Mouse (Mus musculus) stomach, embryonic 14.5 days (tissue): ENCODE measurements at regions not wholly inside any gene's neighbourhood (a gene's known extent, or its start where the extent isn't known, plus 50 kb on each side); places are given as distances from the start of the nearest gene placed in this dataset.
"Not testable (repeated sequence)": the region's sequence is repeated elsewhere in the genome, so short reads cannot be mapped to it uniquely, and the experiment has no call there.

Experiments
- ATAC-seq: fragments of 200-750 bp; cut with Nextera tagmentation; 2 replicates; pipeline ENCODE4 v1.8.0; 2017; ENCODE audit warnings: low read depth, moderate TSS enrichment; ENCODE audit not compliant: insufficient number of reproducible peaks, insufficient read depth, low FRiP score
- H3K27ac ChIP-seq: fragments of 300-500 bp; sonication (generic); 2 replicates; pipeline ENCODE4 v1.5.1; 2014; ENCODE audit warnings: mild to moderate bottlenecking, low read length, moderate library complexity, mixed read lengths
- H3K27me3 ChIP-seq: fragments of 300-500 bp; sonication (generic); 2 replicates; pipeline ENCODE4 v1.6.1; 2014; ENCODE audit warnings: low read length, control low read depth, mixed read lengths; ENCODE audit not compliant: control insufficient read depth, insufficient read depth
- H3K36me3 ChIP-seq: fragments of 300-500 bp; sonication (generic); 2 replicates; pipeline ENCODE4 v1.6.1; 2014; ENCODE audit warnings: mild to moderate bottlenecking, control low read depth, low read length, moderate library complexity, mixed read lengths; ENCODE audit not compliant: control insufficient read depth, insufficient read depth
- H3K4me1 ChIP-seq: fragments of 300-500 bp; sonication (generic); 2 replicates; pipeline ENCODE4 v1.6.1; 2014; ENCODE audit warnings: low read length, control low read depth, mixed read lengths; ENCODE audit not compliant: control insufficient read depth, insufficient read depth
- H3K4me2 ChIP-seq: fragments of 300-500 bp; sonication (generic); replicated peaks from 2 replicates; pipeline ENCODE4 v1.6.1; 2014; ENCODE audit warnings: low read depth, low read length, control low read depth
- H3K4me3 ChIP-seq: fragments of 300-500 bp; sonication (generic); 2 replicates; pipeline ENCODE4 v1.5.1; 2014; ENCODE audit warnings: low read depth, low read length, control low read depth
- H3K9ac ChIP-seq: fragments of 300-500 bp; sonication (generic); replicated peaks from 2 replicates; pipeline ENCODE4 v1.6.1; 2014; ENCODE audit warnings: low read depth, mild to moderate bottlenecking, control low read depth, low read length, moderate library complexity, mixed read lengths
- H3K9me3 ChIP-seq: fragments of 300-500 bp; sonication (generic); 2 replicates; pipeline ENCODE4 v1.6.1; 2016; ENCODE audit warnings: low read depth, low read length, control low read depth; ENCODE audit not compliant: control insufficient read depth
- WGBS: fragments of 180-500 bp; shearing (Covaris S2); extraction: QIAGEN DNeasy Blood & Tissue Kit; methylation state at CpG from one replicate; pipeline ENCODE4 v1.1.7; 2014; 5-methylcytosine and 5-hydroxymethylcytosine counted together

DNA sequence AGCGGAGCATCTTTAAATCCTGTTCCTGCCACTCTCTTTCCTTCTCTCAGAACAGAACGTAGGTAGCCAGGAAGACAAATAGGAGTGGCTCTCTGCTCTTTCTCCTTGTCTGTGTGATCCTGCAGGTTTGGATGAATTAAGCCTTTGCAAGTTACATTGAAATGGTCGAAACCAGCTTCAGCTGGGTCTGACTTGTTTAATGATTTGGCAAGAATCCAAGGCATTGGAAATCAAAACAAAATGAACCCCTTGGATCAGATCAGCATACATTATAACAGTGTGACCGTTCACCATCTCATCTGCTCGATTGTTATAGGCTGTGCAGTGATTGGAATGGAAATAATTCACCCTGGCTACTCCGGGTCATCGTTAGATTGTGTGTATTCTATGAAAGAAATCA is 157.6 kb upstream of the Pmfbp1 start:
- no peaks in the 10 kb centered on the region for H3K36me3 ChIP-seq
- H3K9me3 ChIP-seq = no peaks in the 10 kb centered on the region
- no peak overlapping the region for H3K9ac ChIP-seq
- 32% methylated on average over 7 of the region's 7 CpGs for WGBS
- no peak overlapping the region for H3K4me3 ChIP-seq
- no peak overlapping the region for H3K27ac ChIP-seq
- no peaks in the 10 kb centered on the region for H3K27me3 ChIP-seq
- no peak for ATAC-seq
- H3K4me2 ChIP-seq = no peak overlapping the region
- peaks cover 4% of the 10 kb centered on the region; the same call in 1 of the 2 replicates for H3K4me1 ChIP-seq

DNA sequence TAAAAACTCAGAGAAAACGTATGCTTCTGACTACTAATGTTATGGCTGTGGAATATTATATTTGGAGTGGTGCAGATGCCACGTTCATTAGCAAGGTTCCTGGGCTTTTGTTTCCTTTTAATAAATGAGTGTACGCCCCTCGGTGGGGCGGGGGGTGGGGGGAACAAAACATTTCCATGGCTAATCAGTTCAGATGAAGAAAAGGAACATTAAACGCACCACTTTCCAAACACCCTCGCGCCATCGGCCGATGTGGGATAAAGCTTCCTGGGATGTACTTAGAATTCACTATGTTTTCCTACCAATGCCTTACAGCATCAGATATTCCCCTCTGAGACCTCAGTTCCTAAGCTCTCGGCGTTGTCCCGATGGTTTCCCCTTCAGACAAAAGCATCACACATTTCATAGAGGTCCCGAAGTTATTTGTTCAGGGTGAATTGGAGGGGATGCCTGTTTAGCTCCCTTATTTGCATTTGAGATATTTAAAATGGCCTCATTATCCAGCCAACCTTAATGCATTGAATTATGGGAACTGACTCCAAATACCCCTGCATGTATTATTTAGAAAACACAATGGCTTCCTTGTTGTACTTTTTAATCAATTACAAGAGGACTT is 155.5 kb upstream of the Pmfbp1 start:
- WGBS = 88% methylated on average over 14 of the region's 14 CpGs
- Histone ChIP-seq H3K36me3 (no peaks in the 10 kb centered on the region), H3K27me3 (no peaks in the 10 kb centered on the region), H3K4me2 (no peak overlapping the region), H3K27ac (no peak overlapping the region), H3K4me3 (no peak overlapping the region), H3K9me3 (no peaks in the 10 kb centered on the region), H3K9ac (no peak overlapping the region), H3K4me1 (peaks cover 4% of the 10 kb centered on the region; the same call in 1 of the 2 replicates)
- no peak for ATAC-seq

DNA sequence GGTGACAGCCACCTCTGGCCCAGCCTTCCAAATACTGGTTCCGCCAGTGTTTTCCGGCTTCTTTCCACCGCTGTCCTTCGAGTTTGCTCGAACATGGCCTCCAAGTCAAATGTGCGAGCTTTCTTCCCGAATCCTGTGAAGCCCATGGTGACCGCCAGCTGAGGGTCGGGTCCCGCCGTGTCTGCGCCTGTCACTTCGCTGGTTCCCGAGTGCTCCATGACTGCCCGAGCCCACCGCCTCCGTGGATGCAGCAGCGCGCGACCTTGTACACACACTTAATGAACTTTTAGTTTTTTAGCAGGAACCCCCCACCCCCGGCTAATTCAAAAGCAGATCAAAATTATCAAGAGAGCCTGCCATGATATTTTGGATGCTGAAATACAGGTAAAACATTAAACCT is 153.2 kb upstream of the Pmfbp1 start:
- H3K4me2 ChIP-seq, H3K27me3 ChIP-seq, H3K9me3 ChIP-seq, H3K4me1 ChIP-seq, H3K36me3 ChIP-seq, H3K27ac ChIP-seq, H3K4me3 ChIP-seq, H3K9ac ChIP-seq, ATAC-seq: not testable (repeated sequence)
- 91% methylated on average over 21 of the region's 21 CpGs for WGBS

DNA sequence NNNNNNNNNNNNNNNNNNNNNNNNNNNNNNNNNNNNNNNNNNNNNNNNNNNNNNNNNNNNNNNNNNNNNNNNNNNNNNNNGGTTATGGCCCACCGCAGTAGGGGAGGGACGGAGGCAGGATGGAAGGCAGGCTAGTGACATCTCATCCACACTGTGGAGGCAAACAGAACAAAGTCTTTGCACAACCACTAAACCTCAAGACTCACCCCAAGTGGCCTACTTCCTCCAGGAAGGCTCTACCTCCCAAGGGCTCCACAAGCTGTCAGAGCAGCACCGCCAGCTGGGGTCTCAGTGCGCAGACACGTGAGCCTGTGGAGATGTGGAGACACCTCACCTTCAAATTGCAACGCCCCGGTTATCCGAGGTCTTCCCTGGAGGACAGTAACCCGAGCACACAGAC is 138.7 kb upstream of the Pmfbp1 start:
- Histone ChIP-seq H3K4me3 (no peak overlapping the region), H3K9ac (no peak overlapping the region), H3K4me2 (no peak overlapping the region), H3K36me3 (no peaks in the 10 kb centered on the region), H3K27me3 (no peaks in the 10 kb centered on the region), H3K27ac (no peak overlapping the region), H3K9me3 (no peaks in the 10 kb centered on the region), H3K4me1 (0 out of 2 replicates have a peak, but pooled peaks cover 3% of the 10 kb centered on the region)
- 87% methylated on average over 9 of the region's 9 CpGs for WGBS
- no peak for ATAC-seq

DNA sequence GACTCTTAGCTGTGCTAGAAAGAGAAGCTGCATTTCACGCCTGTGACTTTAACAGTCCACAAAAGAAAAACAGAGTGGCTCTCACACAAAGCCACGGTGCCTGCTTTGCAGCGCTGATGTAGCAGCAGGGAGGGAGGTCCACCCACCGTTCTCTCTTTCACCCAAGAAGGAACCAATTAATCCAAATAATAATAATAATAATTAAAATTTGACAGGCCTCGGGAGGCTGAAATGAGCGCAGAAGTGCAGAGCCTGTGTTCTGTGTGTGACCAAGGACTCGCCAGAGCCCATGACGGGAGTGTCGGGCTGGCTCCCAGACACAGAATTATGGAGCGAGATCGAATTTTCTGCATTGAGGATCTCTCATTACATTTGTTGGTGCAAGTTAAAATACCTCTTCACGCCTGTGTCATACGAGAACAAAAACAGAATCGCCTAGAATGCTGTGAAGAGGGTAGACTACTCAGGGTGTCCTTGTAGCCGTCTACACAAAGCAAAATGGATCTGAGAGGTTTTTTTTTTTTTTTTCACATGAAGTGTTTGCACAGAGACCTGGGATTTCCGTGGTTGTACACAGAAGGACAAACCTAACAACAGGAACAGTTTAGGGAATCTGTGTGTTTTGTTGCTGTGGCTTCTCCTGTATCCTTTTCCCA is 134.3 kb upstream of the Pmfbp1 start:
- no peak for ATAC-seq
- peak overlapping the region; percentile 29 for H3K4me2 ChIP-seq
- H3K4me1 ChIP-seq = 0 out of 2 replicates have a peak, but pooled peaks cover 2% of the 10 kb centered on the region
- WGBS = 34% methylated on average over 16 of the region's 16 CpGs
- no peaks in the 10 kb centered on the region for H3K27me3 ChIP-seq
- no peaks in the 10 kb centered on the region for H3K36me3 ChIP-seq
- no peak overlapping the region for H3K4me3 ChIP-seq
- H3K9me3 ChIP-seq = no peaks in the 10 kb centered on the region
- no peak overlapping the region for H3K27ac ChIP-seq
- no peak overlapping the region for H3K9ac ChIP-seq

DNA sequence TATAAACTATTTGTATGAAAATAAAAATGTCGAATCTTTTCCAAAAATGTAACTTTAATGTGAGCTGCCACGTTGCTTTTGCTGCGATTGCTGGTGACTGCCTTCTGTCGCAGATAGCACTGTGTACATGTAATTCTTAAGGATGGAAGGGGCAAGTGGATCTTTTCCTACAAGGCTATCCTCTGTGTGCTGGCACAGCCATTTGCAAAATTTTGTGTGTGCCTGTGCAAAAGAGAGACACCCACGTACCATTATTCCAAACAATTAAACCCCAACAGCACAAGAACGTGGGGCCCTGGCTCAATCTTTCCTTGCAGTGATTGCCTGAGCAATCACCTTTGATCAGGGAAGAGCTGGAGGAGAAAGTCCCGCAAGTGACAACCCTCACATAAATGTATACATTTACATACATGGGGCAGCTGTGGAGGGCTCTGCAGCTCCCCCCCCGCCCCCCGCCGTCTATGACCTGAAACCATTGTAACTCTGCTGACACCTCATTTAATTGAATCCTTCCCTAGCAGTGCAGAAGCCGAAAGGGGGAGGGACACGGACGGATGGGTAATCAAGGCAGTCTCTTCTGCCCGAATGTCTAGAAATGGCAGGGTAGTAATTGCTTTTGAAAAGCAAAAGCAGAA is 133.6 kb upstream of the Pmfbp1 start:
- 18% methylated on average over 14 of the region's 14 CpGs for WGBS
- H3K9ac ChIP-seq = no peak overlapping the region
- peak overlapping the region; percentile 51 for H3K4me2 ChIP-seq
- ATAC-seq = no peak
- H3K9me3 ChIP-seq = no peaks in the 10 kb centered on the region
- peak overlapping the region; percentile 22; the same call in 1 of the 2 replicates for H3K4me3 ChIP-seq
- H3K27ac ChIP-seq = no peak overlapping the region
- H3K27me3 ChIP-seq = no peaks in the 10 kb centered on the region
- no peaks in the 10 kb centered on the region for H3K36me3 ChIP-seq
- H3K4me1 ChIP-seq = 0 out of 2 replicates have a peak, but pooled peaks cover 2% of the 10 kb centered on the region

DNA sequence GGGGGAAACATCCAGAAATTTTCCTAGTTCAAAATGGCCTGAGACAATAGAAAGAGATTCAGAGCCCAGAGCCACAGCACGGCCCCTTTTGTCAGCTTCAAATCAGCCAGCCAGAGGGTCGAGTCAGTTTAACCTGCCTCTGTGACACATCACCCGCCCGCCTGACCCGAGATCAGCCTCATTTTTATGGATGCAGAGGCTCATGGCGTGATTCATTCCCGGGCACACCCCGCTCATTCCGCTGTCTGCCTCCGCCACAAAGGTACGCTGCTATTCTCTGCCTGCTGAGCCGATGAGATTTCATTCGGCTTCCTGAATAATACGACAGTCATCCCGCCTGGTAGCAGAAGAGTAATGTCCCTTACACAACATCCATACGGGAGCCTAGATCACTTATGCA is 132.9 kb upstream of the Pmfbp1 start:
- H3K9ac ChIP-seq = no peak overlapping the region
- H3K27me3 ChIP-seq = no peaks in the 10 kb centered on the region
- ATAC-seq = no peak
- H3K4me3 ChIP-seq = peak overlapping the region; percentile 22
- H3K4me1 ChIP-seq = 0 out of 2 replicates have a peak, but pooled peaks cover 2% of the 10 kb centered on the region
- H3K9me3 ChIP-seq = no peaks in the 10 kb centered on the region
- no peak overlapping the region for H3K27ac ChIP-seq
- WGBS = 9% methylated on average over 16 of the region's 16 CpGs
- H3K4me2 ChIP-seq = peak overlapping the region; percentile 51
- H3K36me3 ChIP-seq = no peaks in the 10 kb centered on the region

DNA sequence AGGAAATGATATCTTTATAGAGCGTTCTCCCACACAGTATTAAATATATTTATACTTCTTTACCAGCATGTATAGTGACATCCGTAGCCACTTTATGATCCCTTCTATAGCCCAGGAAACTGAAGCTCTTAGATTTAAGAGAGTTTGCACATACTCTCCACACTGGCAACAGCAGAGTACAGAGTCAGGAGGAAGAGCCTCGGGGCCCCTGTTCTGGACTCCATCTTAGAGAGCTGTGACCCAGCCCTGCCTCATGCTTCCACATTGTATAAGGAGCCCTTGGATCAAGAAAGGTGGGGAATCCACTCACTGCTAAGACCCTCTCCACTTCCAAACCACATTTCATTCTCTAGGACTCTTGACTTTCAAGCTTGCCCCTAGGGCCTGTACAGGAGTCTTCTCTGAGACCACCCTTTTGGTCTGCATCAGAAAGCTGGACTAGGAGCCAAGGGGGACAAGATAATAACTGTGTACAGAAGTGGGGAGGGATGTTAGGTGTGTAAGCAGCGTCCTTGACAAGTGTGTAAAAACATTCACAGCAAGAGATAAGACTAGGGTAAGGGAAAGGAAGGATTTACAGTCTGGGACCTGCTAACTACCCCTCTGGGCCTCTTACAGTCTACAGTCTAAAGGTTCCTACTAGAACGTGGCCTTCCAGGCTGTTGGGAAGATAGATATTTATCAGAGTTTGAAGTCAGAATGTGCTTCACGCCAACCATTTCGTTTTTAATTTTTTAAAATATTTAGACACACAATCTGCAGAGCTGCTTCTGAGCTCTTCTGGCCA is 132.1 kb upstream of the Pmfbp1 start:
- Histone ChIP-seq H3K36me3 (no peaks in the 10 kb centered on the region), H3K4me1 (0 out of 2 replicates have a peak, but pooled peaks cover 2% of the 10 kb centered on the region), H3K4me3 (no peak overlapping the region), H3K27me3 (no peaks in the 10 kb centered on the region), H3K9me3 (no peaks in the 10 kb centered on the region), H3K9ac (no peak overlapping the region), H3K27ac (no peak overlapping the region), H3K4me2 (no peak overlapping the region)
- no peak for ATAC-seq
- 69% methylated on average over 7 of the region's 7 CpGs for WGBS
